Mouse (Mus musculus) kidney, adult 2 months (tissue): Measurements from ENCODE around the gene Onecut1. TPM values are rescaled to one million over a fixed set of nuclear protein-coding genes. Genes with fewer than 3 reads are reported as not detected.
A peak's percentile ranks its signal among the peaks of the same experiment; 100 is the strongest.

Experiments used
- DNase-seq: peaks from one replicate; pipeline ENCODE4 v3.0.0; 2021
- H3K27ac ChIP-seq: fragments of 200-500 bp; 2 replicates; pipeline ENCODE4 v1.5.1; 2012; ENCODE audit warnings: low read depth, low read length, control low read depth, inconsistent platforms; ENCODE audit not compliant: insufficient read depth
- H3K27me3 ChIP-seq: fragments of 200-500 bp; replicated peaks from 2 replicates; pipeline ENCODE4 v1.6.1; 2012; ENCODE audit warnings: mild to moderate bottlenecking, moderate library complexity, low read length, inconsistent platforms; ENCODE audit not compliant: control insufficient read depth, insufficient read depth
- H3K36me3 ChIP-seq: fragments of 200-500 bp; 2 replicates; pipeline ENCODE4 v1.6.1; 2012; ENCODE audit warnings: mild to moderate bottlenecking, moderate library complexity, low read length, inconsistent platforms; ENCODE audit not compliant: control insufficient read depth, insufficient read depth
- H3K4me1 ChIP-seq: fragments of 200-500 bp; 2 replicates; pipeline ENCODE4 v1.6.1; 2011; ENCODE audit warnings: low read length; ENCODE audit not compliant: control insufficient read depth, insufficient read depth
- H3K4me3 ChIP-seq: fragments of 200-500 bp; 2 replicates; pipeline ENCODE4 v1.5.1; 2011; ENCODE audit warnings: mild to moderate bottlenecking, low read depth, low read length, control low read depth; ENCODE audit not compliant: insufficient read depth
- CTCF ChIP-seq: fragments of 200-500 bp; conservative IDR thresholded peaks from 2 replicates; pipeline ENCODE4 v1.5.1; 2011; ENCODE audit warnings: low read depth, mild to moderate bottlenecking, control low read depth, low read length, moderate library complexity, mixed read lengths; ENCODE audit not compliant: insufficient read depth, insufficient read length
- POLR2A ChIP-seq: fragments of 200-500 bp; IDR thresholded peaks from one replicate; pipeline ENCODE4 v1.6.1; 2011; ENCODE audit warnings: low read depth, low read length, control low read depth
- WGBS: fragments of 180-500 bp; shearing (Covaris S2); methylation state at CpG from one replicate; pipeline ENCODE4 v1.1.7; 2018; 5-methylcytosine and 5-hydroxymethylcytosine counted together
- polyA plus RNA-seq: library from polyadenylated mRNA; depleted of rRNA; stranded (reverse); fragments of >200 nt; gene quantifications from 2 replicates; pipeline ENCODE4 v1.2.3, GENCODE M21; 2012; rRNA removed

Gene Onecut1
- polyA plus RNA-seq, 1 experiment, result not detected

DNA sequence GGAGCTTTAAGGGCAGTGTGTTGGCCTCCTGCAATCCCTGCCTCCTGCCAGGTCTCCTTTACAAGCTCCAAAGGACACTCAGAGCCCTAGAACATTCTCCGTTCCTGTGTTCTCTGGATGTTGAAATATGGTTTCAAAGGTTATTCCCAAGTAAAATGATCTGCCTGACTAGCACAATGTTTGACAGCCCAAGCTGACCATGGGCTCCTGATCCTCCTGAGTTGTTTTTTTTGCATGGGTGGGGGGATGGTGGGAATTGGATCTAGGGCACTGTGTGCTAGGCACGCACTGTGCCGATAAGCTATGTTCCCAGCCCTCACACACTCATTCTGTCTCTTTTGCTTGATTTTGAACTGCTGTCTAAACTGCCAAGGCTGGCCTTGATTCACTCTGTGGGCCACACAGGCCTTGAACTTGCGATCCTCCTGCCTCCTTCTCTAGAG is 68.3 kb downstream of the Onecut1 start:
- no peak overlapping the region for H3K4me3 ChIP-seq
- H3K36me3 ChIP-seq, result no peaks in the 10 kb centered on the region
- peaks cover 7% of the 10 kb centered on the region for H3K4me1 ChIP-seq
- no peak for TF ChIP-seq CTCF
- TF ChIP-seq POLR2A, result no peak
- 61% methylated on average over 4 of the region's 4 CpGs for WGBS
- DNase-seq, result peak; percentile 88
- no peaks in the 10 kb centered on the region for H3K27me3 ChIP-seq
- peak overlapping the region; percentile 92 for H3K27ac ChIP-seq

DNA sequence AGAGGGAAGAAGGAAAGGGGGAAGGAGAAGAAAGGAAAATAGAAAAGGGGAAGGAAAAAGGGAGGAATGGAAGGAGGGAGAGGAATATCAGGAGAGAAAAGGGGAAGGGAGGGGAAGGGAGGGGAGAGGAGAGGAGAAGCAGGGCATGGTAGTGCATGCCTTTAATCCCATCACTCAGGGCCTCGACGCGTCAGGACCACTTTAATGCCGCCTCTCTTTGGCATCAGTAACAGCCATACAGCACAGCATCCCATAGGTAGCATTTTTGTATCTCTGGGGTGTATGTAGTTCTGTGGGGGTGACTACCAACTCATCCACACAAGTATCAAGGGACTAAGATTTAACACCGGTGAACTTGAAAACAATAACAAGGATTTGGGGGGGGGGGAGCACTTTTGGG is 68.9 kb downstream of the Onecut1 start:
- Histone ChIP-seq H3K36me3 (no peaks in the 10 kb centered on the region), H3K4me3 (no peak overlapping the region), H3K4me1 (peaks cover 7% of the 10 kb centered on the region), H3K27me3 (no peaks in the 10 kb centered on the region), H3K27ac (0 out of 2 replicates have a peak overlapping the region, but pooled peaks have one; percentile 83)
- 89% methylated on average over 5 of the region's 5 CpGs for WGBS
- no peak for TF ChIP-seq POLR2A
- TF ChIP-seq CTCF, result no peak
- no peak for DNase-seq

- Histone ChIP-seq H3K27me3 (no peaks in the 10 kb centered on the region), H3K4me1 (peaks cover 11% of the 10 kb centered on the region; the same call in 1 of the 2 replicates), H3K36me3 (no peaks in the 10 kb centered on the region), H3K27ac (peak overlapping the region; percentile 6; the same call in 1 of the 2 replicates), H3K4me3 (no peak overlapping the region)
- TF ChIP-seq CTCF (no peak), POLR2A (no peak)
- WGBS, result 71% methylated on average over 3 of the region's 3 CpGs
- DNase-seq, result no peak
Measured at GRCm38 (mm10) chr9:74935289-74935688, 73.6 kb downstream of the Onecut1 start.

DNA sequence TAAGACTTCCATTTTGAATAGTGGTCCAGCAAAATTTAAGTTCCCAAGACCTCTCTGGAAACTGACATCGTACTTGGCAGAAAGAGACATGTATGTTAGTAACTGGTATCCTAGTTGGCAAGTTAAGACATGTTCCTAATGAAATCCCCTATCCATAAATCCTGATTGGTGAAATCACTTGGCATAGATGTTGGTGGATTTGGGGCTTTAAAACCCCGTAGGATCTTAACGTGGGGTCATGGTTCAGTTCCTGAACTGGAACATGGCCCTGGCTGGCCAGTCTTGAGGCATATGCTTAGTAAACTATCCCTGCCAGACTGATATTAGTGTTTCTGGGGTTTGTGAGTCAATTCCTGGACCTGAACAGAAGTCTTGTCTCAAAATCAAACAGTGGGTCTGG is 76.0 kb downstream of the Onecut1 start:
- no peak for DNase-seq
- TF ChIP-seq POLR2A (no peak), CTCF (no peak)
- no peak overlapping the region for H3K4me3 ChIP-seq
- no peak overlapping the region for H3K27ac ChIP-seq
- H3K27me3 ChIP-seq, result no peaks in the 10 kb centered on the region
- H3K36me3 ChIP-seq, result no peaks in the 10 kb centered on the region
- H3K4me1 ChIP-seq, result peaks cover 11% of the 10 kb centered on the region; the same call in 1 of the 2 replicates
- 70% methylated on average over 3 of the region's 3 CpGs for WGBS

GRCm38 (mm10) chr9:74938670-74939534 is 77.2 kb downstream of the Onecut1 start:
- Histone ChIP-seq H3K27ac (peak overlapping the region; percentile 76), H3K4me3 (no peak overlapping the region), H3K27me3 (no peaks in the 10 kb centered on the region), H3K4me1 (peaks cover 11% of the 10 kb centered on the region; the same call in 1 of the 2 replicates), H3K36me3 (no peaks in the 10 kb centered on the region)
- WGBS, result 43% methylated on average over 12 of the region's 12 CpGs
- no peak for TF ChIP-seq CTCF
- TF ChIP-seq POLR2A, result no peak
- peak; percentile 90 for DNase-seq

Other genes with a start within 250 kb of the Onecut1 start
- 12.1 and 12.8 TPM in 2 replicates for gene Fam214a, start 91.0 kb downstream of the Onecut1 start, polyA plus RNA-seq
- gene Arpp19, start 175.7 kb downstream of the Onecut1 start, polyA plus RNA-seq, result 18.2 and 24.6 TPM in 2 replicates
- 14.0 and 19.8 TPM in 2 replicates for gene Myo5a, start 209.1 kb downstream of the Onecut1 start, polyA plus RNA-seq